Mouse (Mus musculus): Measurements from ENCODE around the gene Ppp1r3c.
A peak's percentile ranks its signal among the peaks of the same experiment; 100 is the strongest.
"Not testable (repeated sequence)": the region's sequence is repeated elsewhere in the genome, so short reads cannot be mapped to it uniquely, and the experiment has no call there.

The Ppp1r3c gene

GRCm38 (mm10) chr19:36736537-36736936 is at the start of gene Ppp1r3c:
Gene Ppp1r3c, minus strand, starts transcription at chr19:36736653.
- DNase-seq = peak; percentile 74

DNA sequence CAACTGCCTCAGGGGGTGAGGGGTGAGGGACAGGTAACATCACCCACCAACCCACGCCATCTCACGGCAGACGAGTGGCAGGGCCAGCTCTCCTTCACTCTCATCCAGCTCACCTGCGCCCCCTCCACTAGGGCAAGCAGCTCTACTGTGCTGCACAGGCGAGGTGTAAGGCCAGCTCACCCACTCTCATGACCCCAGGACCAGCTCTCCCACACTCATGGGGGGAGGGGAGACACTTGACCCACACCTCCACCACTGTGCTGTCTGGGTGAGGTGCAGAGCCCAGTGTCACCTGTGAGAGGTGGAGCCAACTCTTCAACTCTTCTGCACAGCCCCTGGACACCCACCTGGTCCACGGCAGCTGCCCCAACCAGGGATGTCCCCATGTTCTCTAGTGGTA is 46.7 kb upstream of the Ppp1r3c start:
- no peak for DNase-seq

DNA sequence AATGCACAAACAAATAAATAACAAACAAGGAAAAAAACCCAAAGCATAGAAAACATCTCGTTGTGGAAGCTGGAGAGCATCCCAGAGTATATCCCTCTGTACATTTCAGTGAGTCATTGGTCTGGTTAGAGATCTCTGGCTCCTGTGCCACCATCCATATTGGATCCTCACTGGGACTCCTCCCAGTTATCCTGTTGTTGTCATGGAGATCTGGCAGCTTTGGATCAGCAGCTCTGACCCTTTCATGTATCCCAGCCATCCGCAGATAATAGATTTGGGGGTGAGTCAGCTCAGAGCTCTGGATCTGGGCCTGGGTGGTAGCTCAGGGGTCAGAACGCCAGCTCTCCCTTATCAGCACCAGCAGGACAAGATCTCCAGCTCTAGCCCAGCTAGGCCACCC is 46.1 kb upstream of the Ppp1r3c start:
- no peak for DNase-seq

DNA sequence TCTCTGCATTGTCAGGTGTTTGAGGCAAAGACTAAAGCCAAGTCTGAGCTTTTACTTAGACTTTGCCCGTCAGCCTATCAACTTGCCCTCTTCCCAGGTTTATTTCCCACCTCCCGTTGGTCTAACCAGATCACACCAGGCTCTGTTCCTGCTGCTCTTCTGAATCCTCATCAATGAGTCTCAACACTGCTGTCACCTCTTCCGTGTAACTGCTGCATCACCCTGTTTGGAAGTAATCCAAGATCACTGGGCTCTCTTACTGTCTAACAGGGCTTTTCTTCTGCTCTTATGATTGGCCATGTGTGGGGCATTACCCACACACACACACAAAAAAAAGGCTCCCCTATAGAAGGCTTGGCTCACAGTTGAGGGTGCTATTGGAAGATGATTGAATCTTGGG is 45.5 kb upstream of the Ppp1r3c start:
- DNase-seq = no peak

GRCm38 (mm10) chr19:36780375-36780774 is 43.9 kb upstream of the Ppp1r3c start:
- no peak for DNase-seq

- DNase-seq = no peak
Measured at GRCm38 (mm10) chr19:36779765-36780164, 43.3 kb upstream of the Ppp1r3c start.

DNA sequence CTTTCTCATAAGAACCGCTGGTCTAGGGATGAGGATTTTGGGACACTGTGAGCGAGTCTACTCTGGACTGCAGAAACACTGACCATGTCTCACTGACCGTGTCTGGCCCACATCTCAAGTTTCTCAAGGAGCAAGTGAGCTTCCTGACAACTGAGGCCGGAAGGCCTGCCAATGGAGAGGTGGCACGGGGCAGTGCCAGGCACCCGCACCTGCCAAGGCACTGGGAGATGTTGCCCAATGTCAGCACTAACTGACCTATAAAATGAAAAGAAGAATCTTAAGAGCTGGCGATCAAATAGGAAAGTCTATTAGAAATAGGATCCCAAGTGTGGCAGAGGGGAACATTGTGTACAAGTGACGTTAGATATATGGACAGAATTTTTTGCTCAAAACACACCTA is 39.1 kb upstream of the Ppp1r3c start:
- no peak for DNase-seq

DNA sequence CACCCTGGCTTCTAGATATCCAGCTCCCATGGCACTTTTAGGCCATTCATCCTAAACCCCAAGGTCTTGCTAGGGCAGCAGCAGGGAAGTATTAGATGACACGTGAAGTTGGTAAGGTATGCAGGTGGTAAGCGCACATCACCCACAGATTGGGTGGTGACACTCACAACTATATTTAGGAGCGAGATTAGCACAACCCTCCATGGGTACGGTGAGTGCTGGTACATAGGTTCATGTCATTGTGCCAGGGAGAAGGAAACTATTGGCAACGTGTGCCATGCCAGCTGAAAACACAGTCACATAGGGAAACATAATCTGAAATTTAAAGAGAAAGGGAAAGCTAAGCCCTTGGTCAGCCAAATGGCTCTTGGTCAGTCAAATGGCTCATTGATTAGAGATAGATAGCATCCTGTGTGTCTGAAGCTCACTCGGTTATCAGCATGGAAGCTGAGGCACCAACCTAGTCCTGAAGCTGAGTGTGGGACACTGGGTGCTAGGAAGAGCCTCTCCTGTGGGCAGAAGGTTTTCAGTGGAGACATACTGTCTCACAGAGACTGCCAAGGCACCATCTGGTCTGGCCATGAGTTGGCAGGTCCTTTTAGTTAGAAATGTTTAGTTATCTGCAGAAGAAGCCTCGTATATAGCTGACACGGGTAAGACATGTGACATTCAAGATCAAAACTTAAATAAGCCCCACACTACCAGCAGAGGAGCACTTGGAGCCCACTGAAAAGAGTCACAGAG is 37.4 kb upstream of the Ppp1r3c start:
- DNase-seq = no peak

DNA sequence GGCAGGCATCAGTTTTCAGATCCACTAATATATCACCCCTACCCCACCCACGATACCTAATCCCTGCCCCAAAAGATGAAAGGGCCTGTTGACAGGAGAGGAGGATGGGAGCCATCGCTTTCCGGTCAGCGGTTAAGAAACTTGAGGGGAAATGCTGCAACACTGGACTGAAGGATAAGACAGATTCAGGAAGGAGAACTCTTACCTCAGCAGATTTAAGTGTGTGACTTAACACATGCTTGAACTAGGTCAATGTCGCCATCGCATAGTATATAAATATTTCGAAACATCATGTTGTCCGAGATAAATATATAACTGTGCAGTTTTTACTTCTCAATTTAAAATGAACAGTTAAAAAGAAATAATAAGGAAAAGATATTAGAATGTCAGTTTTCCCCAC is 31.6 kb upstream of the Ppp1r3c start:
- DNase-seq = no peak

- DNase-seq = no peak
Measured at GRCm38 (mm10) chr19:36764451-36764850, 28.0 kb upstream of the Ppp1r3c start.

GRCm38 (mm10) chr19:36748996-36749395 is 12.5 kb upstream of the Ppp1r3c start:
- DNase-seq = no peak

- DNase-seq = no peak
Measured at GRCm38 (mm10) chr19:36742331-36742730, 5.9 kb upstream of the Ppp1r3c start.

DNA sequence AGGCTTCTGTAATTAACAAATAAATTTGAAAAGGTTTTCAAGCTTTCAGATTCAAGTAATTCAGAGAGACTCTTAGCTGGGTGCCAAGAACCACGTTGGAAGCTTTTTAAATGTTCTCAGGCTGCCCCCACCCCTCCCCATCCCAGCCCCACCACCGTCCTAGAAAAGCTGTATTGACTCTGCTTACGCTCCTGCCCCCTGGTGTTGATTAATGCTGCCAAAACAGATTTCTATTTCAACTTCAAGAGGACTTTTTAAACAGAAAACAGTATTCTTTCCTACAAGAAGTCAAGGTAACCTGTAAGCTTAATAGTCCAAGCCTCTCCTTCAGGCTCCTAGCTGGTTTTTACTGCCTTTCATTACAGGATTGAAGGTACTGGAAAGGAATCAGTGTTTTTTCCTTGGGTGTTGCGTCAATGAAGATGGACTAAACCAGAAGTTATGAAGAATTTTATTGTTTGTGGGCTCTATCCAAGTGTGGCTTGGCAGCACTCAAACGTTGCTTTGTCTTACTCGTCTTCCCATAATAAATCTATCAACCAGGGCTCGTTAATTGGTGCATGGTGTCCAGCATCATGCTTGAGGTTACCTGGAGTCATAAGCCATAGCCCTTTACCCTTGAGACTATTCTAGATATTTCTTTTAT is 3.2 kb upstream of the Ppp1r3c start:
- DNase-seq = no peak

- DNase-seq = no peak
Measured at GRCm38 (mm10) chr19:36738009-36738408, 1.6 kb upstream of the Ppp1r3c start.

DNA sequence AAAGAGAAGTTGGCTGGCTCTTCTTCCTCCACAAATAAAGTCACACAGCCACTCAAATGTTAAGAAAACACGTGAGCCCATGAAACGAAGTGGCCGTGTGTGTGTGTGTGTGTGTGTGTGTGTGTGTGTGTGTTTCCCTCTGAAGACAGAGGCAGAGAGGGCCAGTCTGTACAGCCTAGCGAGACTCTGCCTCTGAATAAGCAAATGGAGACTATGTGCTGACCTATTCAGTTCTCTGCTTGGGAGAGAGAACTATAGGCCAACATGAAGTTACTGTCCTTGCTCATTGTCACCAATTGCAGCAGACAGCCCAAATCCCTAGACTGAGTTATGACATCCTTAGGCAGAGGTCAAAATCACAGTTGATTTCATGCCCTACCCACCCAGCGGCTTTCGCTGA is 634 bp upstream of the Ppp1r3c start:
- DNase-seq = no peak

DNA sequence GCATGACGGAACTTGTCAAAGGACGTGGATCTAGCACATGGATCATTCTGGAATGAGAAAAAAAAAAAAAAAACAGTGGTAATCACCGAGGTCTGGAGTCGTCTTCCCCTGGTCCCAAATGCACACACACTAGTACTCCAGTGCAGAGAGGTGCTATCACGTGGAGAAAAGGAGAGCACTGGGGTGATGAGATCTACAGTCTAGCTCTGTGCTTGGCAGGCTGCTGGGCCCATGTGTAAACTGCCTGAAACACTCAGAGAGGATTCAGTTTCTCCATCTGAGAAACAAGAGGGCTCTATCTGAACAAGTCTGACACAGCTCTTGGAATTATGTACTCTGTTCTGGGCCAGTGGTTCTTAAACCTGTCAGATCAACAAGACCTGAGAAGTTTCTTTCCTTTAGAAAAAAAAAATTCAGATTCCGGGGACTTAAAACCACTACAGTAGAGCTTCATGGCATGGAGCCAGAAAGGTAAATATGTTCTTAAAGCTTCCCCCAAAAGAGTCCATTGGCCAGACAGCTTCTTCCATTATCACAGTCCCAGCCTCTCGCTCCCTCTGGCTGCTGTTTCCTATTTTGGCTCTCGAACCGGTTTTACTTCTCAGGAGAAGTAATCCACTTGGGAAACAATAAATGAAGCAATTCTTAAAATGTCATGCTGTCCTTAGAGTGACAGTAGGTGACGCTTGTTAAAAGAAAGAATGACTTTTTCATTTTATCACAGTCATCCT is 2.0 kb downstream of the Ppp1r3c start:
- DNase-seq = no peak

GRCm38 (mm10) chr19:36733191-36733943 is 3.1 kb downstream of the Ppp1r3c start:
- no peak for DNase-seq

- DNase-seq = no peak
Measured at GRCm38 (mm10) chr19:36731310-36731709, 5.1 kb downstream of the Ppp1r3c start.

- DNase-seq = not testable (repeated sequence)
Measured at GRCm38 (mm10) chr19:36730414-36730813, 6.0 kb downstream of the Ppp1r3c start.

GRCm38 (mm10) chr19:36728741-36729460 is 7.6 kb downstream of the Ppp1r3c start:
- DNase-seq = no peak

DNA sequence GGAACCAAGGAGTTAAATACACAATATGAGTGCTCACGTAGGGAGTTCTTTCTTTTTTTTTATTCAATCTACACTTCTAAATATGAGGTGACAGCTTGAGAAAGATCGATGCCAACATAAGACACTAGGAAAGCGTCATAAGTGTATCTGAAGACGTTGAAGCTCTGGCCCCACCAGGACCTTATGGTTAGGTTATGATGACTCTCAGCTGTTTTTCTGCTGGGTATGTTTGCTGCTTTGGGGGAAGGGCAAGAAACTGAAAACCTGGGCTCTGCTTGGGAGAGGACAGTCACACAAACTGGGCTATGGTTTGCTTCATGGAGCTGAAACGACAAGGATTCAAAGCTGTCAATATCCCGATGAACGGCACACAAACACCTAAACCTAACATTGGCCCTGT is 11.5 kb downstream of the Ppp1r3c start:
- no peak for DNase-seq

- DNase-seq = no peak
Measured at GRCm38 (mm10) chr19:36721139-36721538, 15.3 kb downstream of the Ppp1r3c start.

GRCm38 (mm10) chr19:36716221-36716620 is 20.2 kb downstream of the Ppp1r3c start:
- DNase-seq = no peak
